Comparison of ENCODE assay signal across 11 mouse cellular contexts in genomic region chr6:114478771-114479170, GRCm38 (mm10).
A peak's percentile ranks its signal among the peaks of the same experiment; 100 is the strongest.
DNase-seq lines count a peak whose midpoint lies in the region; ATAC-seq and TF ChIP-seq lines count a peak whose summit lies in the region.
"Had no signal": no experiment of that assay in that cellular context is flagged by ENCODE, and none has a peak within 500 bp of the region (broad histone marks: within the 10 kb centered on the region; RNA-seq: fewer than 3 reads in every experiment).

No protein-coding gene starts in this region.

- H3K4me1 ChIP-seq in limb, embryonic 12.5 days (replicated peaks): no peaks in the 10 kb centered on the region
- no peaks in the 10 kb centered on the region for H3K4me1 ChIP-seq in limb, embryonic 10.5 days
- peaks cover 6% of the 10 kb centered on the region; the same call in 1 of the 2 replicates for H3K4me1 ChIP-seq in limb, embryonic 14.5 days (ENCODE audit: control insufficient read depth, insufficient read depth, low read length)
- no peaks in the 10 kb centered on the region for H3K4me1 ChIP-seq in stomach, postnatal 0 days (replicated peaks; ENCODE audit: control insufficient read depth, insufficient read depth)

- no peak for TF ChIP-seq EP300 in stomach, postnatal 0 days (optimal IDR thresholded peaks at IDR 0.05)

- H3K4me3 ChIP-seq in limb, embryonic 12.5 days (replicated peaks): no peak overlapping the region
- no peak overlapping the region for H3K4me3 ChIP-seq in limb, embryonic 10.5 days
- H3K4me3 ChIP-seq in limb, embryonic 14.5 days (replicated peaks; ENCODE audit: low read length): no peak overlapping the region
- H3K4me3 ChIP-seq in stomach, postnatal 0 days (ENCODE audit: low read depth, low read length): no peak overlapping the region

- WGBS in limb, embryonic 12.5 days: 31% methylated on average over 4 of the region's 4 CpGs
- WGBS in limb, embryonic 10.5 days: 37% methylated on average over 4 of the region's 4 CpGs
- WGBS in limb, embryonic 14.5 days: 21% methylated on average over 4 of the region's 4 CpGs
- 20% methylated on average over 4 of the region's 4 CpGs for WGBS in stomach, postnatal 0 days

- peak; percentile 16 for DNase-seq in adrenal gland, adult 2 months
- no peak for DNase-seq in adrenal gland, adult 8-10 months
- DNase-seq in limb, embryonic 10.5 days (ENCODE audit: low spot score): no peak
- DNase-seq in limb, embryonic 14.5 days (ENCODE audit: low spot score): peak; percentile 50
- no peak for DNase-seq in stomach, postnatal 0 days (ENCODE audit: low spot score)
- DNase-seq in cerebellum, adult 8-10 months: no peak
- no peak for DNase-seq in neural tube, embryonic 10.5 days (ENCODE audit: extremely low spot score, low spot score)
- DNase-seq: kidney, adult 11 months; thymus, postnatal 14 days had no signal

- no peak for ATAC-seq in limb, embryonic 12.5 days (ENCODE audit: insufficient number of reproducible peaks, insufficient read depth, low FRiP score, low TSS enrichment, low read depth)
- peak; percentile 26; the same call in 1 of the 2 replicates for ATAC-seq in limb, embryonic 14.5 days (ENCODE audit: low FRiP score, low read depth)
- peak; percentile 63; the same call in 1 of the 2 replicates for ATAC-seq in stomach, postnatal 0 days (ENCODE audit: low FRiP score, low TSS enrichment)
- ATAC-seq: forebrain, embryonic 16.5 days had no signal

- 0 out of 2 replicates have a peak overlapping the region, but pooled peaks have one; percentile 12 for H3K27ac ChIP-seq in limb, embryonic 12.5 days
- no peak overlapping the region for H3K27ac ChIP-seq in limb, embryonic 10.5 days
- peak overlapping the region; percentile 52; the same call in 1 of the 2 replicates for H3K27ac ChIP-seq in limb, embryonic 14.5 days (replicated peaks; ENCODE audit: low read depth, low read length)
- H3K27ac ChIP-seq in stomach, postnatal 0 days (replicated peaks): peak overlapping the region; percentile 13; the same call in 1 of the 2 replicates

- H3K9me3 ChIP-seq in limb, embryonic 12.5 days: no peaks in the 10 kb centered on the region
- H3K9me3 ChIP-seq in limb, embryonic 10.5 days (replicated peaks): no peaks in the 10 kb centered on the region
- no peaks in the 10 kb centered on the region for H3K9me3 ChIP-seq in limb, embryonic 14.5 days (ENCODE audit: control insufficient read depth, low read length)
- no peaks in the 10 kb centered on the region for H3K9me3 ChIP-seq in stomach, postnatal 0 days (ENCODE audit: control insufficient read depth, low read length)

- no peak for TF ChIP-seq POLR2A in limb, embryonic 14.5 days (IDR thresholded peaks at IDR 0.05; ENCODE audit: borderline replicate concordance, extremely low read depth, insufficient read depth, insufficient read length)

- peaks cover 3% of the 10 kb centered on the region; the same call in 1 of the 2 replicates for H3K27me3 ChIP-seq in limb, embryonic 12.5 days
- 0 out of 2 replicates have a peak, but pooled peaks cover 7% of the 10 kb centered on the region for H3K27me3 ChIP-seq in limb, embryonic 10.5 days (ENCODE audit: low read depth, poor library complexity, severe bottlenecking)
- H3K27me3 ChIP-seq in limb, embryonic 14.5 days (ENCODE audit: control insufficient read depth, insufficient read depth, low read length): no peaks in the 10 kb centered on the region
- no peaks in the 10 kb centered on the region for H3K27me3 ChIP-seq in stomach, postnatal 0 days (ENCODE audit: control insufficient read depth, insufficient read depth, low read length)

- no peak for TF ChIP-seq CTCF in stomach, postnatal 0 days (IDR thresholded peaks at IDR 0.05; ENCODE audit: low read depth)

- H3K36me3 ChIP-seq in limb, embryonic 12.5 days: no peaks in the 10 kb centered on the region
- no peaks in the 10 kb centered on the region for H3K36me3 ChIP-seq in limb, embryonic 10.5 days
- H3K36me3 ChIP-seq in limb, embryonic 14.5 days (ENCODE audit: control insufficient read depth, insufficient read depth, low read length): no peaks in the 10 kb centered on the region
- no peaks in the 10 kb centered on the region for H3K36me3 ChIP-seq in stomach, postnatal 0 days (ENCODE audit: control insufficient read depth, insufficient read depth, low read length)

- no peak overlapping the region for H3K4me2 ChIP-seq in limb, embryonic 12.5 days
- no peak overlapping the region for H3K4me2 ChIP-seq in limb, embryonic 14.5 days (replicated peaks; ENCODE audit: low read depth, low read length, severe bottlenecking)
- no peak overlapping the region for H3K4me2 ChIP-seq in stomach, postnatal 0 days (replicated peaks; ENCODE audit: low read depth)

- H3K9ac ChIP-seq in limb, embryonic 12.5 days (replicated peaks): 0 out of 2 replicates have a peak overlapping the region, but pooled peaks have one; percentile 12
- H3K9ac ChIP-seq in limb, embryonic 14.5 days (ENCODE audit: low read depth, low read length, severe bottlenecking): no peak overlapping the region; the same call in 1 of the 2 replicates
- H3K9ac ChIP-seq in stomach, postnatal 0 days (ENCODE audit: low read length): no peak overlapping the region

Comparison
In these comparisons a context has a peak if more than half of its experiments do, and no peak if none do; other contexts are left out.
1. DNase-seq: peak in adrenal gland, adult 2 months (single experiment) and limb, embryonic 14.5 days (single experiment); none in adrenal gland, adult 8-10 months (single experiment), limb, embryonic 10.5 days (single experiment), stomach, postnatal 0 days (single experiment), cerebellum, adult 8-10 months (single experiment) and neural tube, embryonic 10.5 days (single experiment).